Mouse (Mus musculus) embryo, embryonic 9.5 days (tissue): ENCODE data around the gene Btla.

Source experiments
- DNase-seq: peaks from one replicate; pipeline ENCODE4 v3.0.0-alpha.2; 2017; ENCODE audit errors: extremely low spot score

Gene Btla

GRCm38 (mm10) chr16:45223648-45224388, at the start of gene Btla:
Btla (plus strand) TSS chr16:45224315.
- DNase-seq, result no peak

- no peak for DNase-seq
These were observed 45.6 kb upstream of the Btla start for GRCm38 (mm10) chr16:45178552-45178951.

- no peak for DNase-seq
These were observed 42.3 kb upstream of the Btla start for GRCm38 (mm10) chr16:45181824-45182223.

- peak; percentile 65 for DNase-seq
These were observed 31.5 kb upstream of the Btla start for GRCm38 (mm10) chr16:45192613-45193012.

- peak; percentile 72 for DNase-seq
These were observed 27.3 kb upstream of the Btla start for GRCm38 (mm10) chr16:45196816-45197215.

GRCm38 (mm10) chr16:45201395-45201794, 22.7 kb upstream of the Btla start:
- DNase-seq, result no peak

GRCm38 (mm10) chr16:45204438-45204837, 19.7 kb upstream of the Btla start:
- DNase-seq, result no peak

GRCm38 (mm10) chr16:45204859-45205670, 19.1 kb upstream of the Btla start:
- DNase-seq, result no peak

GRCm38 (mm10) chr16:45222016-45222415, 2.1 kb upstream of the Btla start:
- no peak for DNase-seq

- DNase-seq, result no peak
These were observed 1.3 kb upstream of the Btla start for GRCm38 (mm10) chr16:45222771-45223170.

- DNase-seq, result no peak
These were observed 405 bp downstream of the Btla start for GRCm38 (mm10) chr16:45224431-45225008.

GRCm38 (mm10) chr16:45227002-45227401, 2.9 kb downstream of the Btla start:
- DNase-seq, result no peak

- no peak for DNase-seq
These were observed 7.2 kb downstream of the Btla start for GRCm38 (mm10) chr16:45231296-45231695.

- DNase-seq, result no peak
These were observed 8.9 kb downstream of the Btla start for GRCm38 (mm10) chr16:45233007-45233406.

GRCm38 (mm10) chr16:45242700-45243099, 18.6 kb downstream of the Btla start:
- no peak for DNase-seq

- peak; percentile 6 for DNase-seq
These were observed 20.9 kb downstream of the Btla start for GRCm38 (mm10) chr16:45244930-45245472.

GRCm38 (mm10) chr16:45249761-45250160, 25.6 kb downstream of the Btla start:
- DNase-seq, result no peak

- DNase-seq, result no peak
These were observed 26.2 kb downstream of the Btla start for GRCm38 (mm10) chr16:45250317-45250716.

GRCm38 (mm10) chr16:45251773-45252413, 27.8 kb downstream of the Btla start:
- no peak for DNase-seq

GRCm38 (mm10) chr16:45255183-45255861, 31.2 kb downstream of the Btla start:
- no peak for DNase-seq

- DNase-seq, result no peak
These were observed 32.8 kb downstream of the Btla start for GRCm38 (mm10) chr16:45256895-45257294.
